Mouse (Mus musculus): ENCODE data around the gene Ceacam16. TPM values are rescaled to one million over a fixed set of nuclear protein-coding genes. Genes with fewer than 3 reads are reported as not detected.

Gene Ceacam16
- polyA plus RNA-seq, 1 experiment from 2014 or later = not detected

DNA sequence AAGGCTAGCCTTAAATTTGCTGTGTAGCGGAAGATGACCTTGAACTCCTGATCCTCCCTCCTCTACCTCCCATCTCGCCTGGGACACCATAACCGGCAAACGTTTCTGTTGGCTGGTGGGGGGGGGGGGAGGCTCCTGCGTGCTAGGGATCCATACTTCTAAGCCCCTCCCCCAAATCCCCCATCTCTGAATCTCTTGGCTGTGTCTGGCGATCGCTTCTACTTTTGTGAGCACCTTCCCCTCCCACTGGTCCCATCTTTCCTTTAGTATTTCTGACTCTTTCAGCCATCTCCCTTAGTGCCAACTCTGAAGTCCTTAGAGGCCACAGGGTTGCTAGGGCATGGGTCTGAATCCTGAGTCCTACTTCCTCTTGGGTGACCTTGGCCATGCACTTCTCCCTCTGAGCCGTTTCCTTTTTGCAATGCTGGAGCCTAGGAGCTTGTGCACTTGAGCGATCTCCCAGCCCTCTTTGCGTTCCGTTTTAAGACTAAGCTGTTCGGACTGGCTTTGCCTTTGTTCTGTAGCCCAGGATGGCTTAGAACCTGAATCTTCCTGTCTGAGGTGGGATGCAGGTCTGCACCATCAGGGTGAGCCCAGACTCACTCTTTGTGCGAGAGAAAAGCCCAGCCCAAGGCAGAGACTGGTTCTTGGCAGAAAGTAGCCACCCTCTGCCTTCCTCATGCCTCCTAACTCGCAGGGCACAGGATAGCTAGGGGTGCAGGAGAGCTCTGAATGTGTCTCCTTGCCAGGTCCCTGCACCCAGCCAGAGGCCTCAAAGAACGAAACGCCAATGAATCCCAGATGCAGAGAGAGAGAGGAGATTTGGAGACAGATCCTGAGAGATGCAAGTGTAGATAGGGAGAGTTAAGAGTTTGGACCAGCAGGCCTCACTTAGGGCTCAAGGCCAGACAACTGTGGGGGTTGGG is 37.6 kb downstream of the Ceacam16 start:
- H3K9ac ChIP-seq = no peak overlapping the region
- H3K4me2 ChIP-seq (replicated peaks) = peak overlapping the region; percentile 80
- peak overlapping the region; percentile 9; the same call in 1 of the 2 replicates for H3K4me3 ChIP-seq (replicated peaks)
- no peaks in the 10 kb centered on the region for H3K9me3 ChIP-seq (replicated peaks)
- no peak; the same call in 1 of the 2 replicates for ATAC-seq (ENCODE audit: insufficient number of reproducible peaks, low FRiP score, low TSS enrichment, low read depth)
- peaks cover 12% of the 10 kb centered on the region for H3K27me3 ChIP-seq
- peak overlapping the region; percentile 84 for H3K27ac ChIP-seq (replicated peaks)
- no peaks in the 10 kb centered on the region for H3K36me3 ChIP-seq
- WGBS = 26% methylated on average over 16 of the region's 16 CpGs
- H3K4me1 ChIP-seq = peaks cover 38% of the 10 kb centered on the region

DNA sequence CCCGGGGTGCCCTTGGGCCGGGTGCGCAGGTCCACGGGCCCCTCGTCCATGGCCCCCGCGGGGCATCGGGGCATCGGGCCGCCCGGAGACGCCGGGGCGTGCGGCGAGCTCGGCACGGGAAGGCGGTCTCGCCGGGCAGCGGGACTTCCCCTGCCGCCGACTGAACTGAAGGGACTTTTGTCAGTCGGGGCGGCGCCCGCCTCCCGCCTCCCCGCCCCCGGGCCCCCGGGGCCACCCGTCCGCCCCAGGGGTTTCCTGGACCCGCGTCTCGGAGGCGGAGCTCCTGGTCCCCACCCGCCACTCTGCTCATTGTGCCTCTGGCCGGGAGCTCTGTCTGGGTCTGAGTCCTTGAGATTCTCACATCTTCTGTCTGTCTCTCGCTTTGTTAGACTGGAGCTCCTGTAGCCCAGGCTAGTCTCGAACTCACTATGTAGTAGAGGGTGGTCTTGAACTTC is 38.5 kb downstream of the Ceacam16 start, which contains the start of gene Bcl3:
Bcl3 (minus strand) TSS at position 167 of the 455 bp plus-strand sequence.
- H3K4me2 ChIP-seq (replicated peaks) = peak within 1 kb of the TSS; percentile 80
- H3K36me3 ChIP-seq = no peaks in the 10 kb centered on the region
- peaks cover 46% of the 10 kb centered on the region for H3K4me1 ChIP-seq
- ATAC-seq (ENCODE audit: insufficient number of reproducible peaks, low FRiP score, low TSS enrichment, low read depth) = no peak
- WGBS = 1% methylated on average over 42 of the region's 42 CpGs
- H3K4me3 ChIP-seq (replicated peaks) = peak within 1 kb of the TSS; percentile 49
- no peaks in the 10 kb centered on the region for H3K9me3 ChIP-seq (replicated peaks)
- H3K9ac ChIP-seq = peak within 1 kb of the TSS; percentile 60
- H3K27me3 ChIP-seq = peaks cover 12% of the 10 kb centered on the region
- peak within 1 kb of the TSS; percentile 84 for H3K27ac ChIP-seq (replicated peaks)

DNA sequence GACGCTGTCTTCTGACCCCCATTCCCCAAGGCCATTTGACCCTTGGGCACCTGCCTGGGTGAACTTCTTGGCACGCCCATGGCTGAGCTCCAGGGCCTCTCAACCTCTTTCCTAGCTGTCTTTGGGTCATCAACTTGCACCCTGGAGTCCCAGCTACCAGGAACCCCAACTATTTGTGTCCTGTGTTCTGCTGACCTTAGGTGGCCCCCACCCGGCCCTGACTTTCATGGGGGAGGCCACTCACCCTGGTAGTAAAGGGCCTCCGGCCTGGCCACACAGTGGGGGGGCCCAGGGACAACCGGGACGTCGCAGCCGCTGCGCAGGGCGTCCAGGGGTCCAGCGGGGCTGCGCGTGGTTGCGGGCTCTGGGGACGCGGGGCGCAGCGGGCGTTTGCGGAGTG is 38.9 kb downstream of the Ceacam16 start:
- Histone ChIP-seq H3K36me3 (no peaks in the 10 kb centered on the region), H3K4me2 (replicated peaks) (peak overlapping the region; percentile 80), H3K27me3 (peaks cover 12% of the 10 kb centered on the region), H3K9me3 (replicated peaks) (no peaks in the 10 kb centered on the region), H3K4me1 (peaks cover 49% of the 10 kb centered on the region), H3K9ac (peak overlapping the region; percentile 60), H3K27ac (replicated peaks) (0 out of 2 replicates have a peak overlapping the region, but pooled peaks have one; percentile 84), H3K4me3 (replicated peaks) (peak overlapping the region; percentile 49)
- WGBS = 6% methylated on average over 20 of the region's 20 CpGs
- ATAC-seq (ENCODE audit: insufficient number of reproducible peaks, low FRiP score, low TSS enrichment, low read depth) = no peak

DNA sequence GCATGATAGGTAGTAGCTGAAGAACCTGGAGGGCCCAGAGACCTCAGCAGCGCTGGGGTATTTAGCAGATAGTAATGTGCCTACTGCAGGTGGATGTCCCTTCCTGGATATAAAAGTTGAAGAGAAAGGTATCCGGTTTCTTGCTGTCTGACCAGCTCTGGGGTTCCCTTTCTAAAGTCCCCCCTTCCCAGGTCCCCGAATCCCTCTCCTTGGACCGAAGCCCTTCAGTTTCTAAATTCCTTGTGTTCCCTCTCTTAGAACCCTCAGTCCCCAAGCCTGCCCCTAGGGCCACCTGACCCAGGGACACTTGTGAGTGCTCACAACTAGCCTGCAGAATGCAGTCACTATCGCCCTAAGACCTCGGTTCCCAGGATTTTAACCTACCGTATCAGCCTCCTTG is 39.5 kb downstream of the Ceacam16 start:
- no peak overlapping the region for H3K9ac ChIP-seq
- H3K36me3 ChIP-seq = no peaks in the 10 kb centered on the region
- H3K4me2 ChIP-seq (replicated peaks) = peak overlapping the region; percentile 80
- 62% methylated on average over 7 of the region's 7 CpGs for WGBS
- peaks cover 12% of the 10 kb centered on the region for H3K27me3 ChIP-seq
- ATAC-seq (ENCODE audit: insufficient number of reproducible peaks, low FRiP score, low TSS enrichment, low read depth) = no peak
- no peak overlapping the region for H3K27ac ChIP-seq (replicated peaks)
- H3K9me3 ChIP-seq (replicated peaks) = no peaks in the 10 kb centered on the region
- peaks cover 49% of the 10 kb centered on the region for H3K4me1 ChIP-seq
- peak overlapping the region; percentile 49; the same call in 1 of the 2 replicates for H3K4me3 ChIP-seq (replicated peaks)

DNA sequence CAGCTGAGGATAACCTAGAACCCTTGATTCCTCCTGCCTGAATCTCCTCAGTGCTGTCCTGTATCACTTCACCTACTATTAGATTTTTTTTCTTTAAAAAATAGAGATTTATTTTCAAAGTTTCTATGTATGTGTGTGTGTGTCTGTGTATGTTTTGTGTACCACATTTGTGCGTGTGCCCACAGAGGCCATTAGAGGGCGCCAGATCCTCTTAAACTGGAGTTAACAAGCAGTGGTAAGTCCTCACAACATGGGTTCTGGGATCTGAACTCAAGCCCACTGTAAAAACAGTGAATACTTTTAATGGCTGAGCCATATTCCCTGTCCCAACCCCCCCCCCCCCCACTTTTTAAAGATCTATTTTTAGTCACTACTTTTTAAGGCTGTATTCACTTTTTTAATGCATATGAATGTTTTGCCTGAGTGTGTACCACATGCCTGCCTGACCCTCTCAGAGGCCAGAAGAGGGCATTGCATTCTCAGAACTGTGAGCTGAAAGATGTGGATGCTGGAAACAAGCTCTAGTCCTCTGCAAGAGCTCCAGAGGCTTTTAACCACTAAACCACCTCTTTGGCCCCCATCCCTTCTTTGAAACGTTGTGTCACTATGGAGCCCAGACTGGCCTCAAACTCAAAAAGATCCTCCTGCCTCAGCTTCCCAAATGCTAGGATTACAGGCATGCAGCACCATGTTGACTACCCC is 40.6 kb downstream of the Ceacam16 start:
- H3K4me1 ChIP-seq = peaks cover 58% of the 10 kb centered on the region

DNA sequence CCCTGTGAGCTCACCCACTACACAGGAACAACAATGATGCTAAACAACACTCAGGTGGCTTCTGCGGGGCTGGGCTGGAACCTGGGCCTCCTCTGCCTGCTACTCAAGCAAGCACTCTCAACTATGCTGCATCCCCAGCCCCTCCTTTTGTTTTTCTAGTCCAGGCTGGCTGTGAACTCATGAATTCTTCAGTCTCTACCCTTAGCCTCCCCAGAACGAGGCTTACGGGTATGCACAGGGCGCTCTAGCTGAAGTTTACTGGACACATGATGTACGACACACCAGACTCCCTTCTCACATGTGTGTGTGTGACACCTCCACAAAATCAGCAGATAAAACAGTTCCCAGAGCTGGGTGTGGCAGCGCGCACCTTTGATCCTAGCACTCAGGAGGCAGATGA is 42.2 kb downstream of the Ceacam16 start:
- Histone ChIP-seq H3K9me3 (replicated peaks) (no peaks in the 10 kb centered on the region), H3K27me3 (peaks cover 12% of the 10 kb centered on the region), H3K4me3 (replicated peaks) (no peak overlapping the region), H3K36me3 (no peaks in the 10 kb centered on the region), H3K9ac (no peak overlapping the region), H3K4me2 (replicated peaks) (no peak overlapping the region), H3K4me1 (peaks cover 50% of the 10 kb centered on the region), H3K27ac (replicated peaks) (no peak overlapping the region)
- 82% methylated on average over 7 of the region's 7 CpGs for WGBS
- no peak for ATAC-seq (ENCODE audit: insufficient number of reproducible peaks, low FRiP score, low TSS enrichment, low read depth)

More for the DNA sequence above, 40.6 kb downstream of the Ceacam16 start:
- H3K36me3 ChIP-seq = no peaks in the 10 kb centered on the region
- no peak overlapping the region for H3K9ac ChIP-seq
- H3K4me2 ChIP-seq (replicated peaks) = no peak overlapping the region
- no peak overlapping the region for H3K4me3 ChIP-seq (replicated peaks)
- WGBS = 69% methylated on average over 3 of the region's 3 CpGs
- no peaks in the 10 kb centered on the region for H3K9me3 ChIP-seq (replicated peaks)
- H3K27ac ChIP-seq (replicated peaks) = no peak overlapping the region
- peaks cover 12% of the 10 kb centered on the region for H3K27me3 ChIP-seq
- ATAC-seq (ENCODE audit: insufficient number of reproducible peaks, low FRiP score, low TSS enrichment, low read depth) = no peak

DNA sequence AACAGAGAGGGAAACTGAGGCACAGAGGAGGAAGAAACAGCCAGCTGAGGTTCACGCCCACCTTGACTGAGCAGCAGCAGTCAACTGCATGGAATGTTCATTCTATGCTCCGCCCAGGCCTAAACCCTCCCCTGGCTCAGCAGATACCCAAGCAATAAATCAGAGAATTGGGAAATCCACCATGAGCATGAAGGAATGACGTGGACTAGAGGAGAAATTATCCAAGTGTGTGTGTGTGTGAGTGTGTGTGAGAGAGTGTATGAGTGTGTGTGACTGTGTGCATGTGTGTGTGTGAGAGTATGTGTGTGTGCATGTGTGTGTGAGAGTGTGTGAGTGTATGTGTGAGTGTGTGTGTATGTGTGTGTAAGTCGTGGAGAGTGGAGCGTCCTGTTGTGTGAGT is 42.7 kb downstream of the Ceacam16 start:
- Histone ChIP-seq H3K36me3 (no peaks in the 10 kb centered on the region), H3K4me3 (replicated peaks) (no peak overlapping the region), H3K9ac (no peak overlapping the region), H3K27me3 (peaks cover 12% of the 10 kb centered on the region), H3K4me1 (peaks cover 45% of the 10 kb centered on the region), H3K9me3 (replicated peaks) (no peaks in the 10 kb centered on the region), H3K4me2 (replicated peaks) (no peak overlapping the region), H3K27ac (replicated peaks) (no peak overlapping the region; the same call in 1 of the 2 replicates)
- no peak for ATAC-seq (ENCODE audit: insufficient number of reproducible peaks, low FRiP score, low TSS enrichment, low read depth)
- WGBS = 77% methylated on average over 5 of the region's 5 CpGs

DNA sequence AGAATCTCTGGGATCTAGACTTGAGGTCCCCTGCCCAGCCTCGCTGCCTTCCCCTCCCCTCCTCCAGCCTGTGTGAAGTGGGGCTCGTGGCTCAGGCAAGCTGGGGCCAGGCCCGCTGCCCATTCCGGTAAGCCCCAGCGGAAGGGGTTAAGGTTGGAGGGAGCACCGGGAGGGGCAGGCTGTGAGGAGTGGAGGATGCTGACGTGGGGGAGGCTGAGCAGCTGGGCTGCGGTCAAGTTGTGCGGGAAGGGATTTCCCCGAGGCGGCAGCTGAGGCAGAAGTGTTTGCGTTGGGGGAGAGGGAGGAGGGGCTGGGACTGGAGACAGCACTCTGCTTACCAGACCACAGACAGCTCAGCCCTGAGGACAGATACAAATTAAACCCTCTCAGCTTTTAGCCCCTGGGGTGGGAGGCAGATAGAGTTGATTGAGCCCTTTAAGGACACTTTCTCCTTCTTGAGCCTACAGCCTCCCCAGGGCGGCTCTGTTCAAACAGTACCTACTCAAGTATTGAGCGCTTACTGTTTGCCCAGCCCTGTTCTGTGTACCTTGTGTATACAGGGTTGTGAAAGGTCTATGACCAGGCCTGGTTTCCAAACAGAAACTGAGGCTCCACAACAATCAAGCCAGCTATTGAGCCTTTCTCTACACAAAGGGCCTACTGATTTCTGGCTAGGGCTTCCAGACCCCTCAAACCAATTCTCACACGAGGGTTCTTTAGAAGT is 43.6 kb downstream of the Ceacam16 start:
- ATAC-seq (ENCODE audit: insufficient number of reproducible peaks, low FRiP score, low TSS enrichment, low read depth) = peak; percentile 83
- Histone ChIP-seq H3K4me3 (replicated peaks) (peak overlapping the region; percentile 44), H3K36me3 (no peaks in the 10 kb centered on the region), H3K4me1 (peaks cover 38% of the 10 kb centered on the region), H3K9ac (no peak overlapping the region), H3K27ac (replicated peaks) (peak overlapping the region; percentile 87), H3K4me2 (replicated peaks) (peak overlapping the region; percentile 70), H3K9me3 (replicated peaks) (no peaks in the 10 kb centered on the region), H3K27me3 (peaks cover 13% of the 10 kb centered on the region)
- WGBS = 5% methylated on average over 15 of the region's 15 CpGs

DNA sequence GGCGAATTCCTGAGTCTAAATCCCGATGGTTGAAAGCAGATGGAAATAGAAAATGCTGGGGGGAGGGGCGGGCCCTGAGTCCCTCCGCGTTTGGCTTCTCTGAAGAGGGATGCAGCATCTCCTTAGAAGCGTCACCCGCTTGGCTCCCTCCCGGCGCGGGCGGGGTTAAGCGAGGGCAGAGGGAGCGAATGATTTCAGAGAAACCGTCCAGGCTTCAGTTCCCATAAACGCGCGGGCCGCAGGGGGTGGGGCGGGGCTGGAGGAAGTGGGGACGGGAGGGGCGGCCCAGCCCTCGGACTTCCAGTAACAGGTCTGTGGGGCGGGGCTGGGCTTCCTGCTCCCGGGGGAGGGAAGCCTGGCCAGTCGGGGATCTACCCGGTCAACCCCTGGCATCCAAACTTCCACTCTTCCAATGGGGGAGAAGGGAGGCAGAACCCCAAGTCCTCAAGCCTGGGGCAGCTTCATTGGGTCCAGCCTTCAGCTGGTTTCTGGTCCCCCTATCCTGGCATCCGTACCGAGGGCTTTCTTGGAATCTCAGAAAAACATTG is 44.8 kb downstream of the Ceacam16 start:
- Histone ChIP-seq H3K4me1 (peaks cover 34% of the 10 kb centered on the region), H3K9me3 (replicated peaks) (no peaks in the 10 kb centered on the region), H3K9ac (peak overlapping the region; percentile 28), H3K27me3 (peaks cover 13% of the 10 kb centered on the region), H3K4me2 (replicated peaks) (peak overlapping the region; percentile 70), H3K4me3 (replicated peaks) (peak overlapping the region; percentile 44), H3K27ac (replicated peaks) (peak overlapping the region; percentile 87), H3K36me3 (no peaks in the 10 kb centered on the region)
- peak; percentile 75 for ATAC-seq (ENCODE audit: insufficient number of reproducible peaks, low FRiP score, low TSS enrichment, low read depth)
- 1% methylated on average over 28 of the region's 28 CpGs for WGBS

DNA sequence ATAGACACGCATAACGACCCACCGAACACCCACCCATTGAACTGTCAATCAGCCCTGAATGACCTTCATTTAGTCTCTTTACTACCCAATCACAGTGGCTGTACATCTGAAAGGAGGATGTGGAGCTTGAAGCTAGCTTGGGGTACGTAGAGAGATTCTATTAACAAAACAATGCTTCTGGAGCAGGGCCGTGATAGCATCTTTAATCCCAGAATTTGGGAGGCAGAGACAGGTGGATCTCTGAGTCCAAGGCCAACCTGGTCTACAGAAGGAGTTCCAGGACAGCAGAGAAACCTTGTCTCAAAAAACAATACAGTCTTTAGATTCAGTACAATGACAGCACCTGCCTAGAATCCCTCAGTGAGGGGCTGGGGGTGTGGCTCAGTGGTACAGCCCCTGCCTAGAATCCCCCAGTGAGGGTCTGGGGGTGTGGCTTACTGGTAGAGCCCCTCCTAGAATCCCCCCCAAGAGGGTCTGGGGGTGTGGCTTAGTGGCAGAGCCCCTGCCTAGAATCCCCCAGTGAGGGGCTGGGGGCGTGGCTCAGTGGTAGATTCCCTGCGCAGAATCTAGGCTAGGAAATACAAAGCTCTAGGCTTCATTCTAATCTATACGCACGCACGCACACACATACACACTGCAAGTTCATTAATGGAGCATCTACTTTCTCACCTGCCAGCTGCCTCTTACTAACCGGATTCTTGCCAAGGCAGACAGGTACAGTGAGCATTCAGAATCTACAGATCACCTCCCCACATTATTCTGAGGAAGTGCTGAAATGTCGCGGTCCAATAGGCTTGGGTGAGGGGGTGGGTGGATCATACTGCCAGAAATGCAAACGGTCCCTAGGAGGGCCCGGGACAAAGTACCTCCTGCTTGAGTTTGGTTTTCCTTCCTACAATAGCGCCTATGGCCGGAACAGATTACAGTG is 45.5 kb downstream of the Ceacam16 start:
- 31% methylated on average over 17 of the region's 17 CpGs for WGBS
- Histone ChIP-seq H3K27me3 (peaks cover 19% of the 10 kb centered on the region), H3K9ac (0 out of 2 replicates have a peak overlapping the region, but pooled peaks have one; percentile 28), H3K27ac (replicated peaks) (peak overlapping the region; percentile 87), H3K4me1 (peaks cover 41% of the 10 kb centered on the region), H3K4me2 (replicated peaks) (peak overlapping the region; percentile 70), H3K9me3 (replicated peaks) (no peaks in the 10 kb centered on the region), H3K4me3 (replicated peaks) (peak overlapping the region; percentile 44), H3K36me3 (no peaks in the 10 kb centered on the region)
- peak; percentile 16; the same call in 1 of the 2 replicates for ATAC-seq (ENCODE audit: insufficient number of reproducible peaks, low FRiP score, low TSS enrichment, low read depth)

All from embryonic facial prominence, embryonic 15.5 days (tissue).